Mouse (Mus musculus) forebrain, embryonic 11.5 days (tissue): Measurements from ENCODE around the gene Gxylt2. TPM values are rescaled to one million over a fixed set of nuclear protein-coding genes. Genes with fewer than 3 reads are reported as not detected.

Experiments used
- ATAC-seq: fragments of 200-750 bp; cut with Nextera tagmentation; replicated peaks from 2 replicates; pipeline ENCODE4 v1.8.0; 2017; ENCODE audit warnings: moderate TSS enrichment; ENCODE audit not compliant: low FRiP score
- DNase-seq: peaks from one replicate; pipeline ENCODE4 v3.0.0-alpha.2; 2017; ENCODE audit warnings: low spot score
- H3K27ac ChIP-seq: fragments of 300-500 bp; sonication (generic); 2 replicates; pipeline ENCODE4 v1.5.1; 2014; ENCODE audit warnings: low read depth, low read length
- H3K27me3 ChIP-seq: fragments of 300-500 bp; sonication (generic); 2 replicates; pipeline ENCODE4 v1.6.1; 2014; ENCODE audit warnings: mild to moderate bottlenecking, low read length, mixed read lengths; ENCODE audit not compliant: control insufficient read depth, insufficient read depth
- H3K36me3 ChIP-seq: fragments of 300-500 bp; sonication (generic); 2 replicates; pipeline ENCODE4 v1.6.1; 2014; ENCODE audit warnings: mild to moderate bottlenecking, low read length, moderate library complexity, mixed read lengths; ENCODE audit not compliant: control insufficient read depth, insufficient read depth
- H3K4me1 ChIP-seq: fragments of 300-500 bp; sonication (generic); replicated peaks from 2 replicates; pipeline ENCODE4 v1.6.1; 2014; ENCODE audit warnings: low read length, mixed read lengths; ENCODE audit not compliant: control insufficient read depth, insufficient read depth
- H3K4me2 ChIP-seq: fragments of 300-500 bp; sonication (generic); 2 replicates; pipeline ENCODE4 v1.6.1; 2014; ENCODE audit warnings: low read depth, mild to moderate bottlenecking, low read length, moderate library complexity, mixed read lengths; ENCODE audit not compliant: severe bottlenecking
- H3K4me3 ChIP-seq: fragments of 300-500 bp; sonication (generic); 2 replicates; pipeline ENCODE4 v1.5.1; 2014; ENCODE audit warnings: low read depth, low read length
- H3K9ac ChIP-seq: fragments of 300-500 bp; sonication (generic); 2 replicates; pipeline ENCODE4 v1.6.1; 2014; ENCODE audit warnings: low read length
- H3K9me3 ChIP-seq: fragments of 300-500 bp; sonication (generic); 2 replicates; pipeline ENCODE4 v1.6.1; 2016; ENCODE audit warnings: low read length, mixed read lengths; ENCODE audit not compliant: control insufficient read depth
- WGBS: fragments of 180-500 bp; shearing (Covaris S2); extraction: QIAGEN DNeasy Blood & Tissue Kit; methylation state at CpG from one replicate; pipeline ENCODE4 v1.1.7; 2014; 5-methylcytosine and 5-hydroxymethylcytosine counted together
- polyA plus RNA-seq: library from polyadenylated mRNA; unstranded; fragments of >200 nt; fragmentation: Nextera tagmentation; extraction: Ambion mirVana; gene quantifications from 2 replicates; pipeline ENCODE4 v1.2.1, GENCODE M21; 2014

The Gxylt2 gene
- polyA plus RNA-seq, 1 experiment from 2014 or later, result 2.8 TPM

GRCm38 (mm10) chr6:100707557-100707956, 3.0 kb downstream of the Gxylt2 start:
- 70% methylated on average over 7 of the region's 7 CpGs for WGBS
- H3K27me3 ChIP-seq, result peaks cover 15% of the 10 kb centered on the region
- H3K4me1 ChIP-seq, result peaks cover 7% of the 10 kb centered on the region
- H3K4me3 ChIP-seq, result no peak overlapping the region
- ATAC-seq (no peak), DNase-seq (no peak)
- no peak overlapping the region for H3K4me2 ChIP-seq
- H3K9ac ChIP-seq, result no peak overlapping the region
- H3K27ac ChIP-seq, result no peak overlapping the region
- no peaks in the 10 kb centered on the region for H3K9me3 ChIP-seq
- no peaks in the 10 kb centered on the region for H3K36me3 ChIP-seq

- Histone ChIP-seq H3K9me3 (no peaks in the 10 kb centered on the region), H3K4me2 (no peak overlapping the region), H3K36me3 (no peaks in the 10 kb centered on the region), H3K4me3 (no peak overlapping the region), H3K4me1 (peaks cover 7% of the 10 kb centered on the region), H3K9ac (no peak overlapping the region), H3K27me3 (peaks cover 15% of the 10 kb centered on the region), H3K27ac (no peak overlapping the region)
- WGBS, result 69% methylated on average over 1 of the region's 1 CpGs
- no peak for DNase-seq
- no peak for ATAC-seq
These were observed 3.7 kb downstream of the Gxylt2 start for GRCm38 (mm10) chr6:100708248-100708647.

GRCm38 (mm10) chr6:100708996-100709395, 4.5 kb downstream of the Gxylt2 start:
- Histone ChIP-seq H3K9me3 (no peaks in the 10 kb centered on the region), H3K4me2 (no peak overlapping the region), H3K27me3 (peaks cover 12% of the 10 kb centered on the region), H3K36me3 (no peaks in the 10 kb centered on the region), H3K4me3 (no peak overlapping the region), H3K4me1 (peaks cover 7% of the 10 kb centered on the region), H3K9ac (no peak overlapping the region), H3K27ac (no peak overlapping the region)
- 85% methylated on average over 9 of the region's 9 CpGs for WGBS
- ATAC-seq, result no peak
- no peak for DNase-seq

DNA sequence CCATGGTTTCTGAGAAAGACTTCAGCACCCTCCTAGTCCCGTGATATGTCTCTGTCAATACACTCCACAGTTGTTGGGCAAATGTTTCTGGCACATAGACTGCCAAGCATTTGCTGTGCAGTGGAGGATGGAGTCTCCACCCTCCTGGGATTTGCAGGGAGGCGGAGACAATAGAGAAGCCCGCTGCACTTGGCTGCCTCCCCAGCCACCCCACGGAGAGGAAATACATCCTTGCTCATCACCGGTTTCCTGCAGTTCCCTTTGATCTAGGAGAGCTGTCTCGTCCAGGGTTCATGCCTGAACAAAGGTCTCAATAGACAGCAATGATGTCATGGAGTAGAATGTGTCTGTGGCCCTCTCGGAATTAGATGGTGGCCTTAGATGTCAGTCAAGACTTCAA, 4.9 kb downstream of the Gxylt2 start:
- ATAC-seq, result no peak
- no peak overlapping the region for H3K9ac ChIP-seq

DNA sequence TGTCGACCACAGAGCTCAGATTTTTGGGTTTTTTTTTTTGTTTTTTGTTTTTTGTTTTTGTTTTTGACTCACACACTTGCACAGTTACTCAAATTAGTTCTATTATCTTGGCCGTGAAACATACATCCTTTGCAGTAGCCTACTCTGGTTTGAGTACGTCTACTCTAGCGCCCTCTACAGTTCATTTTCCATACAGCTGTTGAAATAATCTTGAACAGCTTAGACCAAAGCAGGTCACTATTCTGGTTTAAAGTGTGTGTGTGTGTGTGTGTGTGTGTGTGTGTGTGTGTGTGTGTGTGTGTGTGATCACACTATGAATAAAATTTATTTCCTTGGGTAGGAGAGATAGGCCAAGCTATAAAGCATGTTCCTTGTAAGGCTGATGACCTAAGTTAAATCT, 5.6 kb downstream of the Gxylt2 start:
- Histone ChIP-seq H3K4me1 (peaks cover 5% of the 10 kb centered on the region; the same call in 1 of the 2 replicates), H3K27ac (no peak overlapping the region), H3K4me2 (no peak overlapping the region), H3K9ac (no peak overlapping the region), H3K36me3 (no peaks in the 10 kb centered on the region), H3K4me3 (no peak overlapping the region), H3K9me3 (no peaks in the 10 kb centered on the region), H3K27me3 (peaks cover 5% of the 10 kb centered on the region)
- 38% methylated on average over 4 of the region's 4 CpGs for WGBS
- no peak for ATAC-seq
- DNase-seq, result no peak

More for the DNA sequence above, 4.9 kb downstream of the Gxylt2 start:
- Histone ChIP-seq H3K4me1 (peaks cover 5% of the 10 kb centered on the region; the same call in 1 of the 2 replicates), H3K4me3 (no peak overlapping the region), H3K4me2 (no peak overlapping the region), H3K9me3 (no peaks in the 10 kb centered on the region), H3K27ac (no peak overlapping the region), H3K36me3 (no peaks in the 10 kb centered on the region), H3K27me3 (peaks cover 9% of the 10 kb centered on the region)
- DNase-seq, result no peak
- 29% methylated on average over 7 of the region's 7 CpGs for WGBS

GRCm38 (mm10) chr6:100710866-100711265, 6.3 kb downstream of the Gxylt2 start:
- Histone ChIP-seq H3K9me3 (no peaks in the 10 kb centered on the region), H3K9ac (no peak overlapping the region), H3K27ac (no peak overlapping the region), H3K4me2 (no peak overlapping the region), H3K36me3 (no peaks in the 10 kb centered on the region), H3K4me1 (no peaks in the 10 kb centered on the region), H3K27me3 (peaks cover 3% of the 10 kb centered on the region; the same call in 1 of the 2 replicates), H3K4me3 (no peak overlapping the region)
- ATAC-seq (no peak), DNase-seq (no peak)
- 98% methylated on average over 5 of the region's 5 CpGs for WGBS

GRCm38 (mm10) chr6:100715296-100715828, 10.8 kb downstream of the Gxylt2 start:
- ATAC-seq (no peak), DNase-seq (no peak)
- H3K4me1 ChIP-seq, result no peaks in the 10 kb centered on the region
- H3K4me2 ChIP-seq, result no peak overlapping the region
- no peak overlapping the region for H3K9ac ChIP-seq
- WGBS, result 85% methylated on average over 8 of the region's 8 CpGs
- no peak overlapping the region for H3K27ac ChIP-seq
- no peak overlapping the region for H3K4me3 ChIP-seq
- no peaks in the 10 kb centered on the region for H3K36me3 ChIP-seq
- no peaks in the 10 kb centered on the region for H3K27me3 ChIP-seq
- H3K9me3 ChIP-seq, result no peaks in the 10 kb centered on the region

DNA sequence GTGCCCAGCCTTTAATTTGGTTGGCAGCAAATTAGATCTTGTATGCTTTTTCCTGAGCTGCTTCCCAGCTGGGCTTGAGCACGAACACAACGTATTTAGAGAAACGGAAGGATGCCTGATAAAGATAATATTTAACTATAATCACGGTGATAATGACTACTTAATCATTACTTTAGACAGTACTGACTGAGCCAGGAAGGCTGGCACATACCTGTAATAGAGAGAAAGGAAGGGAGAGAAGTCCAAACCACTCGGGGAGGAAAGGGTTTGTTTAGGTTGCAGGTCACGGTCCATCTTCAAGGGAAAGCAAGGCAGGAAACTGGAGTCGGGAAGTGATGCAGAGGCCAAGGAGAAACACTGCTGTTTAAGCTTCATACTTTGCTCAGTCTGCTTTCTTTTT, 11.6 kb downstream of the Gxylt2 start:
- ATAC-seq, result no peak
- Histone ChIP-seq H3K4me1 (no peaks in the 10 kb centered on the region), H3K9me3 (no peaks in the 10 kb centered on the region), H3K36me3 (no peaks in the 10 kb centered on the region), H3K27me3 (no peaks in the 10 kb centered on the region), H3K27ac (no peak overlapping the region), H3K4me3 (no peak overlapping the region), H3K9ac (no peak overlapping the region), H3K4me2 (no peak overlapping the region)
- WGBS, result 82% methylated on average over 7 of the region's 7 CpGs
- DNase-seq, result no peak

DNA sequence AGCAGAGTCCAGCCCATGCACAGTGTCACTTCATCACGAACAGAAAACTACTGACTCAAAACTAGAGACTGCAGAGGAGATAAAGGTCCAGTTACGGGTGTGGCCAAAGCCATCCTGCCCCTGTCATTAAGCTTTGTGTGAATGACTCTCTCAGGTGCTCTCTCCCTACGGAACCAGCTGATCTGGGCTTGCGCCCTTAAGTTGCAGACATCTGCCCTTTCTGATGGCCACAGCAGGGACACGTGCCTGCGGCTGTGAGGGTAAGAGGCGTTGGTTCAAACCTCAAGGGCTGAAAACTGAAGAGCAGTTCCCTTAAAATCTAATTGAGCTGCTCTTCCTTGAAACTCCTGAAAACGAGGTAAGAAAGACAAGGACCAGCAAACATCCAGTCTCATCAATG, 12.3 kb downstream of the Gxylt2 start:
- 78% methylated on average over 8 of the region's 8 CpGs for WGBS
- no peaks in the 10 kb centered on the region for H3K4me1 ChIP-seq
- no peak overlapping the region for H3K4me2 ChIP-seq
- no peaks in the 10 kb centered on the region for H3K27me3 ChIP-seq
- no peaks in the 10 kb centered on the region for H3K36me3 ChIP-seq
- H3K4me3 ChIP-seq, result no peak overlapping the region
- H3K9ac ChIP-seq, result no peak overlapping the region
- H3K27ac ChIP-seq, result no peak overlapping the region
- no peak for ATAC-seq
- no peaks in the 10 kb centered on the region for H3K9me3 ChIP-seq
- DNase-seq, result no peak
